Comparison of ENCODE assay signal across 8 mouse cellular contexts in the genomic region with DNA sequence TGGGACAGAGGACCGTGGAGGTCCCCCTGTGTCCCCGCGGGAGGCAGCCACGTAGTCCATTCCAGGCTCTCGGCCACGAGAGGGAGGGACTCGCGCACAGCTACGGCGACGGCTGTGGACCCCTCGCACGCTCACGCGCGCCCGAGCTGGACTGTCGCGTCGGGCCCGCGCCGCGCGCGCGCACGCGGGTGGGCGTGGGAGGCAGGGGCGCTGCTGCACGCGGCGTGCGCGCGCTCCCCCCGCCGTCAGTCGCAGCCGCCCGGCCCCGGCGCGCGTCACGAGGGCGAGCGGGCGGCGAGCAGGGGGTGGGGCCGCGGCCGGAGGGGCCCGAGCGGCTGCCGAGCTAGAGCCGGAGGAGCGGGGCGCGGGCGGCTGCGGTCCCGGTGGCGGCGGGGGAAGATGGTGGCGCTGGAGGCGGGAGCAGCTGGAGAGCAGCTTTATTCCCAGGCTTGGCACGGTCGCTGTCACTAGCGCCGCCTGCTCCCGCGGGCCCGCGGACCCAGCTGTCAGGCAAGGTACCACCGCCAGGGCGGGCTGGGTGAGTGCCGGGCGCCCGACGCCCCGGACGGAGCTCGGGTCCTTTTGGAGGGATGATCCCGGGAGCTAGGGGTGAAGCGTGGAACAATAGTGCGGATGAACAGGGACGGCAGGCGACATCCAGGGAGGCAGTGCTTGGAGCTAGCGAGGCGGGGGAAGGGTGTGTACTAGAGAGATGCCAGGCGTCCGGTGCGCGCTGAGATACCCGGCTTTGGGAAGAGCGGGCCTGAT. TPM values are rescaled to one million over a fixed set of nuclear protein-coding genes. Genes with fewer than 3 reads are reported as not detected.
DNase-seq lines count a peak whose midpoint lies in the region; ATAC-seq and TF ChIP-seq lines count a peak whose summit lies in the region.

Apba1 (plus strand) TSS at position 334 of the 768 bp plus-strand sequence.

- peak within 1 kb of the TSS; percentile 78 for H3K9ac ChIP-seq in kidney, embryonic 16.5 days (replicated peaks; ENCODE audit: low read length)
- peak within 1 kb of the TSS; percentile 73 for H3K9ac ChIP-seq in limb, embryonic 15.5 days
- peak within 1 kb of the TSS; percentile 75 for H3K9ac ChIP-seq in midbrain, embryonic 15.5 days

- H3K4me3 ChIP-seq in cerebellum, adult 2 months (replicated peaks; ENCODE audit: insufficient read depth, low read depth, low read length) = peak within 1 kb of the TSS; percentile 94
- H3K4me3 ChIP-seq in heart, embryonic 10.5 days = peak within 1 kb of the TSS; percentile 78
- H3K4me3 ChIP-seq in kidney, embryonic 16.5 days (ENCODE audit: low read length) = peak within 1 kb of the TSS; percentile 76
- H3K4me3 ChIP-seq in limb, embryonic 15.5 days = peak within 1 kb of the TSS; percentile 74
- H3K4me3 ChIP-seq in midbrain, embryonic 15.5 days = peak within 1 kb of the TSS; percentile 56
- peak within 1 kb of the TSS; percentile 72 for H3K4me3 ChIP-seq in spleen, adult 2 months (ENCODE audit: extremely low read depth, insufficient read depth, insufficient read length)

- peak within 1 kb of the TSS; percentile 97 for H3K27ac ChIP-seq in cerebellum, adult 2 months (ENCODE audit: insufficient read depth, low read length)
- H3K27ac ChIP-seq in heart, embryonic 10.5 days = peak within 1 kb of the TSS; percentile 89
- peak within 1 kb of the TSS; percentile 73 for H3K27ac ChIP-seq in kidney, embryonic 16.5 days (ENCODE audit: low read length)
- H3K27ac ChIP-seq in limb, embryonic 15.5 days = peak within 1 kb of the TSS; percentile 91
- peak within 1 kb of the TSS; percentile 99 for H3K27ac ChIP-seq in midbrain, embryonic 15.5 days
- peak within 1 kb of the TSS; percentile 8; the same call in 1 of the 2 replicates for H3K27ac ChIP-seq in spleen, adult 2 months (ENCODE audit: insufficient read depth, low read length)

- ATAC-seq in kidney, embryonic 16.5 days (ENCODE audit: low FRiP score, low TSS enrichment) = peak; percentile 85
- peak; percentile 79 for ATAC-seq in limb, embryonic 15.5 days (ENCODE audit: insufficient number of reproducible peaks, low FRiP score, low TSS enrichment, low read depth)
- peak; percentile 91 for ATAC-seq in midbrain, embryonic 15.5 days (replicated peaks)

- TF ChIP-seq CTCF in cerebellum, adult 2 months (IDR thresholded peaks at IDR 0.05; ENCODE audit: borderline replicate concordance, insufficient read depth, low read depth, low read length) = no peak; the same call in 1 of the 2 replicates
- TF ChIP-seq CTCF in spleen, adult 2 months (IDR thresholded peaks at IDR 0.05; ENCODE audit: extremely low read depth, insufficient read depth, insufficient read length, insufficient replicate concordance) = no peak

- peak; percentile 68; the same call in 1 of the 2 replicates for TF ChIP-seq POLR2A in cerebellum, adult 2 months (IDR thresholded peaks at IDR 0.05; ENCODE audit: borderline replicate concordance, insufficient read depth, low read length)
- no peak for TF ChIP-seq POLR2A in spleen, adult 2 months (IDR thresholded peaks at IDR 0.05; ENCODE audit: low read depth, low read length)

- H3K27me3 ChIP-seq in cerebellum, adult 2 months (ENCODE audit: control insufficient read depth, insufficient read depth, low read length) = no peaks in the 10 kb centered on the region
- H3K27me3 ChIP-seq in heart, embryonic 10.5 days (ENCODE audit: insufficient read depth, poor library complexity, severe bottlenecking) = peaks cover 27% of the 10 kb centered on the region
- peaks cover 11% of the 10 kb centered on the region for H3K27me3 ChIP-seq in kidney, embryonic 16.5 days (ENCODE audit: insufficient read depth, low read length)
- H3K27me3 ChIP-seq in limb, embryonic 15.5 days = peaks cover 21% of the 10 kb centered on the region
- no peaks in the 10 kb centered on the region for H3K27me3 ChIP-seq in midbrain, embryonic 15.5 days (replicated peaks)
- H3K27me3 ChIP-seq in spleen, adult 2 months (ENCODE audit: control insufficient read depth, insufficient read depth, low read length) = no peaks in the 10 kb centered on the region

- peak within 1 kb of the TSS; percentile 88 for H3K4me2 ChIP-seq in kidney, embryonic 16.5 days (replicated peaks; ENCODE audit: low read depth, low read length)
- H3K4me2 ChIP-seq in limb, embryonic 15.5 days = peak within 1 kb of the TSS; percentile 91
- H3K4me2 ChIP-seq in midbrain, embryonic 15.5 days = peak within 1 kb of the TSS; percentile 75

- WGBS in cerebellum, adult 2 months = under 1% methylated on average over 98 of the region's 98 CpGs
- under 1% methylated on average over 73 of the region's 98 CpGs for WGBS in heart, embryonic 10.5 days
- under 1% methylated on average over 49 of the region's 98 CpGs for WGBS in kidney, embryonic 16.5 days
- WGBS in limb, embryonic 15.5 days = under 1% methylated on average over 63 of the region's 98 CpGs
- WGBS in midbrain, embryonic 15.5 days = under 1% methylated on average over 54 of the region's 98 CpGs
- 1% methylated on average over 94 of the region's 98 CpGs for WGBS in spleen, adult 2 months

- peak; percentile 85 to 88 for DNase-seq in cerebellum, adult 2 months
- DNase-seq in cerebellum, adult 11-12 months = no peak
- peak; percentile 48 for DNase-seq in embryo, embryonic 11.5 days (ENCODE audit: low read depth, low spot score)
- DNase-seq in heart, embryonic 10.5 days (ENCODE audit: low spot score) = peak; percentile 78
- DNase-seq in spleen, adult 2 months (ENCODE audit: low read depth in 1 of 2, low spot score in 2 of 2) = peak in 1 of 2 experiments; percentile 49

- peaks cover 11% of the 10 kb centered on the region; the same call in 1 of the 2 replicates for H3K4me1 ChIP-seq in cerebellum, adult 2 months (ENCODE audit: control insufficient read depth, insufficient read depth, low read length)
- H3K4me1 ChIP-seq in heart, embryonic 10.5 days = peaks cover 18% of the 10 kb centered on the region
- H3K4me1 ChIP-seq in kidney, embryonic 16.5 days (ENCODE audit: insufficient read depth, low read length) = peaks cover 9% of the 10 kb centered on the region; the same call in 1 of the 2 replicates
- H3K4me1 ChIP-seq in limb, embryonic 15.5 days = peaks cover 13% of the 10 kb centered on the region
- peaks cover 37% of the 10 kb centered on the region for H3K4me1 ChIP-seq in midbrain, embryonic 15.5 days
- H3K4me1 ChIP-seq in spleen, adult 2 months (ENCODE audit: control insufficient read depth, insufficient read depth, insufficient read length) = peaks cover 2% of the 10 kb centered on the region; the same call in 1 of the 2 replicates

- no peaks in the 10 kb centered on the region for H3K36me3 ChIP-seq in heart, embryonic 10.5 days
- no peaks in the 10 kb centered on the region for H3K36me3 ChIP-seq in kidney, embryonic 16.5 days (ENCODE audit: insufficient read depth, low read length)
- H3K36me3 ChIP-seq in limb, embryonic 15.5 days = no peaks in the 10 kb centered on the region
- no peaks in the 10 kb centered on the region for H3K36me3 ChIP-seq in midbrain, embryonic 15.5 days (replicated peaks)
- H3K36me3 ChIP-seq in spleen, adult 2 months (ENCODE audit: control insufficient read depth, insufficient read depth, low read length) = no peaks in the 10 kb centered on the region

- H3K9me3 ChIP-seq in heart, embryonic 10.5 days = no peaks in the 10 kb centered on the region
- H3K9me3 ChIP-seq in kidney, embryonic 16.5 days (ENCODE audit: low read length) = no peaks in the 10 kb centered on the region
- no peaks in the 10 kb centered on the region for H3K9me3 ChIP-seq in limb, embryonic 15.5 days
- H3K9me3 ChIP-seq in midbrain, embryonic 15.5 days = no peaks in the 10 kb centered on the region

RNA-seq across cellular contexts. Expression of gene Apba1, which starts in this region (rescaled TPM):
- polyA plus RNA-seq in cerebellum, adult 2 months (2012; rRNA removed) = 78.3 and 80.4 TPM in 2 replicates
- polyA plus RNA-seq in heart, embryonic 10.5 days (2016; fragmentation: Nextera tagmentation; extraction: Ambion mirVana) = 0.25 and 0.28 TPM in 2 replicates
- polyA plus RNA-seq in kidney, embryonic 16.5 days (2015; fragmentation: Nextera tagmentation; extraction: Ambion mirVana) = 0.91 and 1.1 TPM in 2 replicates
- polyA plus RNA-seq in limb, embryonic 15.5 days (2015; fragmentation: Nextera tagmentation; extraction: Ambion mirVana) = 0.71 and 0.74 TPM in 2 replicates
- 13.2 and 14.2 TPM in 2 replicates for polyA plus RNA-seq in midbrain, embryonic 15.5 days (2015; fragmentation: Nextera tagmentation; extraction: Ambion mirVana)
- 2.1 and 2.6 TPM in 2 replicates for polyA plus RNA-seq in spleen, adult 2 months (2012; rRNA removed)

Comparison
In these comparisons a context has a peak if more than half of its experiments do, and no peak if none do; other contexts are left out.
1. Peak in DNase-seq, H3K4me3 ChIP-seq and H3K27ac ChIP-seq in heart, embryonic 10.5 days; RNA of the gene not detected or under 1 TPM.
2. Peak in ATAC-seq, H3K4me3 ChIP-seq, H3K27ac ChIP-seq, H3K9ac ChIP-seq and H3K4me2 ChIP-seq in limb, embryonic 15.5 days; RNA of the gene not detected or under 1 TPM.
3. H3K27ac ChIP-seq: peak in every context shown above with its lines; median percentile 99 in midbrain, embryonic 15.5 days; 97 in cerebellum, adult 2 months; 91 in limb, embryonic 15.5 days; 89 in heart, embryonic 10.5 days; 73 in kidney, embryonic 16.5 days; 8 in spleen, adult 2 months.